23 mouse cellular contexts compared by ENCODE assay signal in genomic region chr8:91987854-91988253, GRCm38 (mm10).
DNase-seq lines count a peak whose midpoint lies in the region; ATAC-seq and TF ChIP-seq lines count a peak whose summit lies in the region.
"Had no signal": no experiment of that assay in that cellular context is flagged by ENCODE, and none has a peak within 500 bp of the region (broad histone marks: within the 10 kb centered on the region; RNA-seq: fewer than 3 reads in every experiment).

No protein-coding gene starts in this region.

- no peaks in the 10 kb centered on the region for H3K9me3 ChIP-seq in kidney, embryonic 15.5 days (replicated peaks)
- H3K9me3 ChIP-seq in heart, embryonic 14.5 days (ENCODE audit: control insufficient read depth, low read length), result peaks cover 6% of the 10 kb centered on the region; the same call in 1 of the 2 replicates
- H3K9me3 ChIP-seq in stomach, postnatal 0 days (ENCODE audit: control insufficient read depth, low read length), result no peaks in the 10 kb centered on the region
- H3K9me3 ChIP-seq: forebrain, embryonic 15.5 days; hindbrain, embryonic 15.5 days; liver, embryonic 13.5 days; stomach, embryonic 15.5 days had no signal

- 0 out of 2 replicates have a peak overlapping the region, but pooled peaks have one; percentile 9 for H3K27ac ChIP-seq in kidney, embryonic 15.5 days
- H3K27ac ChIP-seq in kidney, adult 2 months (ENCODE audit: insufficient read depth, low read depth, low read length), result no peak overlapping the region
- H3K27ac ChIP-seq in heart, embryonic 14.5 days (replicated peaks in 1 of 2; ENCODE audit: control insufficient read depth in 1 of 2, insufficient read depth in 1 of 2, low read depth in 2 of 2, low read length in 2 of 2), result peak overlapping the region; percentile 62 to 86
- H3K27ac ChIP-seq in stomach, postnatal 0 days (replicated peaks), result no peak overlapping the region
- H3K27ac ChIP-seq: forebrain, embryonic 15.5 days; gastrocnemius, adult 2 months; hindbrain, embryonic 15.5 days; liver, embryonic 13.5 days; neural tube, embryonic 13.5 days; stomach, embryonic 15.5 days had no signal

- no peak for ATAC-seq in kidney, embryonic 15.5 days (replicated peaks; ENCODE audit: low FRiP score)
- peak; percentile 93 for ATAC-seq in heart, embryonic 14.5 days (ENCODE audit: insufficient number of reproducible peaks, insufficient read depth, low FRiP score, low read depth)
- no peak for ATAC-seq in stomach, postnatal 0 days (ENCODE audit: low FRiP score, low TSS enrichment)
- ATAC-seq: activated CD4-positive, CD25-positive, alpha-beta regulatory T cell, adult 4 months; forebrain, embryonic 15.5 days had no signal

- peaks cover 15% of the 10 kb centered on the region for H3K4me1 ChIP-seq in kidney, embryonic 15.5 days
- no peaks in the 10 kb centered on the region for H3K4me1 ChIP-seq in kidney, adult 2 months (ENCODE audit: control insufficient read depth, insufficient read depth, low read length)
- peaks cover 26 to 51% of the 10 kb centered on the region in 2 experiments for H3K4me1 ChIP-seq in heart, embryonic 14.5 days (ENCODE audit: control insufficient read depth in 2 of 2, insufficient read depth in 2 of 2, low read length in 2 of 2)
- H3K4me1 ChIP-seq in stomach, postnatal 0 days (replicated peaks; ENCODE audit: control insufficient read depth, insufficient read depth), result no peaks in the 10 kb centered on the region
- H3K4me1 ChIP-seq: megakaryocyte, embryonic 14.5 days; stomach, embryonic 15.5 days had no signal

- WGBS in kidney, embryonic 15.5 days, result 38% methylated on average over 6 of the region's 6 CpGs
- WGBS in kidney, adult 2 months, result 38% methylated on average over 6 of the region's 6 CpGs
- WGBS in heart, embryonic 14.5 days, result 4% methylated on average over 6 of the region's 6 CpGs
- 61% methylated on average over 6 of the region's 6 CpGs for WGBS in stomach, postnatal 0 days

- TF ChIP-seq EP300 in stomach, postnatal 0 days (optimal IDR thresholded peaks at IDR 0.05), result no peak

- H3K4me3 ChIP-seq in kidney, embryonic 15.5 days (replicated peaks), result no peak overlapping the region
- H3K4me3 ChIP-seq in kidney, adult 2 months (ENCODE audit: insufficient read depth, low read depth, low read length), result no peak overlapping the region
- H3K4me3 ChIP-seq in heart, embryonic 14.5 days (ENCODE audit: control insufficient read depth in 1 of 2, insufficient read depth in 1 of 2, low read depth in 1 of 2, low read length in 2 of 2), result no peak overlapping the region
- H3K4me3 ChIP-seq in stomach, postnatal 0 days (ENCODE audit: low read depth, low read length), result no peak overlapping the region
- H3K4me3 ChIP-seq: forebrain, embryonic 15.5 days; gastrocnemius, adult 2 months; hindbrain, embryonic 15.5 days; liver, embryonic 13.5 days; megakaryocyte, embryonic 14.5 days; neural tube, embryonic 13.5 days; stomach, embryonic 15.5 days had no signal

- peaks cover 79% of the 10 kb centered on the region for H3K27me3 ChIP-seq in kidney, embryonic 15.5 days
- no peaks in the 10 kb centered on the region for H3K27me3 ChIP-seq in kidney, adult 2 months (replicated peaks; ENCODE audit: control insufficient read depth, insufficient read depth, low read length)
- peaks cover 7% of the 10 kb centered on the region; the same call in 1 of the 2 replicates for H3K27me3 ChIP-seq in heart, embryonic 14.5 days (ENCODE audit: control insufficient read depth, insufficient read depth, low read length)
- no peaks in the 10 kb centered on the region for H3K27me3 ChIP-seq in stomach, postnatal 0 days (ENCODE audit: control insufficient read depth, insufficient read depth, low read length)
- H3K27me3 ChIP-seq: CH12.LX; megakaryocyte, embryonic 14.5 days had no signal

- TF ChIP-seq POLR2A in kidney, adult 2 months (IDR thresholded peaks at IDR 0.05; ENCODE audit: low read depth, low read length), result no peak

- no peak for DNase-seq in kidney, adult 2 months
- peak; percentile 42 to 62 for DNase-seq in lung, adult 18-20 months
- DNase-seq in lung, postnatal 36 days, result peak; percentile 77
- DNase-seq in stomach, postnatal 0 days (ENCODE audit: low spot score), result no peak
- no peak for DNase-seq in embryo, embryonic 11 days
- no peak for DNase-seq in MN1 (ENCODE audit: low spot score)
- DNase-seq: adrenal gland, postnatal 25 days; cerebellum, adult 8-10 months; gastrocnemius, adult 2 months; kidney, adult 18-20 months; kidney, postnatal 4 days; left cerebral cortex, postnatal 4 days; liver, embryonic 13.5 days; thymus, postnatal 36 days had no signal

- H3K36me3 ChIP-seq in kidney, embryonic 15.5 days, result no peaks in the 10 kb centered on the region
- no peaks in the 10 kb centered on the region for H3K36me3 ChIP-seq in kidney, adult 2 months (ENCODE audit: control insufficient read depth, insufficient read depth, low read length)
- no peaks in the 10 kb centered on the region for H3K36me3 ChIP-seq in heart, embryonic 14.5 days (ENCODE audit: control insufficient read depth, insufficient read depth, low read length)
- no peaks in the 10 kb centered on the region for H3K36me3 ChIP-seq in stomach, postnatal 0 days (ENCODE audit: control insufficient read depth, insufficient read depth, low read length)
- H3K36me3 ChIP-seq: forebrain, embryonic 15.5 days; hindbrain, embryonic 15.5 days; liver, embryonic 13.5 days; neural tube, embryonic 13.5 days; stomach, embryonic 15.5 days had no signal

- TF ChIP-seq CTCF in kidney, adult 2 months (conservative IDR thresholded peaks at IDR 0.05; ENCODE audit: insufficient read depth, insufficient read length, low read depth, low read length), result no peak
- no peak for TF ChIP-seq CTCF in stomach, postnatal 0 days (IDR thresholded peaks at IDR 0.05; ENCODE audit: low read depth)

- no peak overlapping the region for H3K9ac ChIP-seq in kidney, embryonic 15.5 days
- peak overlapping the region; percentile 36; the same call in 1 of the 2 replicates for H3K9ac ChIP-seq in heart, embryonic 14.5 days (ENCODE audit: low read length)
- H3K9ac ChIP-seq in stomach, postnatal 0 days (ENCODE audit: low read length), result no peak overlapping the region
- H3K9ac ChIP-seq: forebrain, embryonic 15.5 days; hindbrain, embryonic 15.5 days; liver, embryonic 13.5 days; neural tube, embryonic 13.5 days; stomach, embryonic 15.5 days had no signal

- H3K4me2 ChIP-seq in kidney, embryonic 15.5 days, result no peak overlapping the region
- peak overlapping the region; percentile 42 for H3K4me2 ChIP-seq in heart, embryonic 14.5 days (ENCODE audit: low read length)
- H3K4me2 ChIP-seq in stomach, postnatal 0 days (replicated peaks; ENCODE audit: low read depth), result no peak overlapping the region
- H3K4me2 ChIP-seq: forebrain, embryonic 15.5 days; hindbrain, embryonic 15.5 days; liver, embryonic 13.5 days; neural tube, embryonic 13.5 days; stomach, embryonic 15.5 days had no signal

Comparison
In these comparisons a context has a peak if more than half of its experiments do, and no peak if none do; other contexts are left out.
1. H3K27ac ChIP-seq: peak in kidney, embryonic 15.5 days (single experiment) and heart, embryonic 14.5 days (2 of 2); none in kidney, adult 2 months (single experiment) and stomach, postnatal 0 days (single experiment).
2. DNase-seq: peak in lung, adult 18-20 months (2 of 2) and lung, postnatal 36 days (single experiment); none in kidney, adult 2 months (single experiment), stomach, postnatal 0 days (single experiment), embryo, embryonic 11 days (single experiment) and MN1 (single experiment).